Mouse (Mus musculus) heart, embryonic 15.5 days (tissue): ENCODE measurements at regions not wholly inside any gene's neighbourhood (a gene's known extent, or its start where the extent isn't known, plus 50 kb on each side); places are given as distances from the start of the nearest gene placed in this dataset.

Source experiments
- ATAC-seq: fragments of 200-750 bp; cut with Nextera tagmentation; replicated peaks from 2 replicates; pipeline ENCODE4 v1.8.0; 2017; ENCODE audit warnings: low read depth, moderate TSS enrichment; ENCODE audit not compliant: insufficient number of reproducible peaks, insufficient read depth, low FRiP score
- H3K27ac ChIP-seq: fragments of 300-500 bp; sonication (generic); 2 replicates; pipeline ENCODE4 v1.5.1; 2015; ENCODE audit warnings: mild to moderate bottlenecking, inconsistent platforms
- H3K27me3 ChIP-seq: fragments of 300-500 bp; sonication (generic); 2 replicates; pipeline ENCODE4 v1.6.1; 2015; ENCODE audit warnings: inconsistent platforms
- H3K36me3 ChIP-seq: fragments of 300-500 bp; sonication (generic); 2 replicates; pipeline ENCODE4 v1.6.1; 2015; ENCODE audit warnings: mild to moderate bottlenecking, inconsistent platforms
- H3K4me1 ChIP-seq: fragments of 300-500 bp; sonication (generic); replicated peaks from 2 replicates; pipeline ENCODE4 v1.6.1; 2015; ENCODE audit warnings: inconsistent platforms
- H3K4me2 ChIP-seq: fragments of 300-500 bp; sonication (generic); 2 replicates; pipeline ENCODE4 v1.6.1; 2015; ENCODE audit warnings: inconsistent platforms, mild to moderate bottlenecking, moderate library complexity
- H3K4me3 ChIP-seq: fragments of 300-500 bp; sonication (generic); 2 replicates; pipeline ENCODE4 v1.5.1; 2015; ENCODE audit warnings: mild to moderate bottlenecking, inconsistent platforms
- H3K9ac ChIP-seq: fragments of 300-500 bp; sonication (generic); 2 replicates; pipeline ENCODE4 v1.6.1; 2015; ENCODE audit warnings: mild to moderate bottlenecking, inconsistent platforms
- H3K9me3 ChIP-seq: fragments of 300-500 bp; sonication (generic); replicated peaks from 2 replicates; pipeline ENCODE4 v1.6.1; 2016; ENCODE audit warnings: inconsistent platforms
- WGBS: fragments of 180-500 bp; shearing (Covaris S2); methylation state at CpG from one replicate; pipeline ENCODE4 v1.1.7; 2015; ENCODE audit warnings: mixed read lengths; 5-methylcytosine and 5-hydroxymethylcytosine counted together

- no peak overlapping the region for H3K27ac ChIP-seq
- H3K36me3 ChIP-seq = no peaks in the 10 kb centered on the region
- ATAC-seq = no peak
- no peaks in the 10 kb centered on the region for H3K4me1 ChIP-seq
- 61% methylated on average over 9 of the region's 9 CpGs for WGBS
- H3K9ac ChIP-seq = no peak overlapping the region
- H3K9me3 ChIP-seq = no peaks in the 10 kb centered on the region
- H3K4me3 ChIP-seq = no peak overlapping the region
- H3K27me3 ChIP-seq = no peaks in the 10 kb centered on the region
- no peak overlapping the region for H3K4me2 ChIP-seq
Observed at GRCm38 (mm10) chr9:103867433-103868209, 106.0 kb upstream of the Tmem108 start.

- Histone ChIP-seq H3K9me3 (no peaks in the 10 kb centered on the region), H3K4me3 (no peak overlapping the region), H3K27ac (no peak overlapping the region), H3K4me1 (no peaks in the 10 kb centered on the region), H3K27me3 (no peaks in the 10 kb centered on the region), H3K36me3 (no peaks in the 10 kb centered on the region), H3K4me2 (no peak overlapping the region), H3K9ac (no peak overlapping the region)
- WGBS = 85% methylated on average over 2 of the region's 2 CpGs
- no peak for ATAC-seq
Observed at GRCm38 (mm10) chr9:103869276-103869675, 107.6 kb upstream of the Tmem108 start.

- H3K9me3 ChIP-seq = no peaks in the 10 kb centered on the region
- H3K4me1 ChIP-seq = no peaks in the 10 kb centered on the region
- no peaks in the 10 kb centered on the region for H3K27me3 ChIP-seq
- no peak for ATAC-seq
- H3K4me3 ChIP-seq = no peak overlapping the region
- H3K9ac ChIP-seq = no peak overlapping the region
- WGBS = 58% methylated on average over 1 of the region's 1 CpGs
- no peak overlapping the region for H3K27ac ChIP-seq
- H3K36me3 ChIP-seq = no peaks in the 10 kb centered on the region
- H3K4me2 ChIP-seq = no peak overlapping the region
Observed at GRCm38 (mm10) chr9:103872119-103872518, 110.5 kb upstream of the Tmem108 start.

GRCm38 (mm10) chr9:103873876-103874275, 112.2 kb upstream of the Tmem108 start:
- Histone ChIP-seq H3K9ac (no peak overlapping the region), H3K27ac (no peak overlapping the region), H3K9me3 (no peaks in the 10 kb centered on the region), H3K4me3 (no peak overlapping the region), H3K36me3 (no peaks in the 10 kb centered on the region), H3K4me2 (no peak overlapping the region), H3K27me3 (no peaks in the 10 kb centered on the region), H3K4me1 (no peaks in the 10 kb centered on the region)
- ATAC-seq = no peak
- 65% methylated on average over 9 of the region's 9 CpGs for WGBS

GRCm38 (mm10) chr9:103877851-103878250, 116.2 kb upstream of the Tmem108 start:
- Histone ChIP-seq H3K27me3 (no peaks in the 10 kb centered on the region), H3K4me1 (no peaks in the 10 kb centered on the region), H3K36me3 (no peaks in the 10 kb centered on the region), H3K4me2 (no peak overlapping the region), H3K9me3 (no peaks in the 10 kb centered on the region), H3K27ac (no peak overlapping the region), H3K9ac (no peak overlapping the region), H3K4me3 (no peak overlapping the region)
- no peak for ATAC-seq
- 72% methylated on average over 2 of the region's 2 CpGs for WGBS

GRCm38 (mm10) chr9:103892827-103893226, 109.5 kb upstream of the Nphp3 start:
- Histone ChIP-seq H3K4me2 (no peak overlapping the region), H3K4me1 (0 out of 2 replicates have a peak, but pooled peaks cover 3% of the 10 kb centered on the region), H3K36me3 (no peaks in the 10 kb centered on the region), H3K9me3 (no peaks in the 10 kb centered on the region), H3K4me3 (no peak overlapping the region), H3K27me3 (no peaks in the 10 kb centered on the region), H3K9ac (no peak overlapping the region), H3K27ac (no peak overlapping the region)
- 60% methylated on average over 4 of the region's 4 CpGs for WGBS
- ATAC-seq = no peak

GRCm38 (mm10) chr9:103894376-103894775, 108.0 kb upstream of the Nphp3 start:
- Histone ChIP-seq H3K4me3 (no peak overlapping the region), H3K4me2 (no peak overlapping the region), H3K27ac (no peak overlapping the region), H3K9ac (no peak overlapping the region), H3K27me3 (no peaks in the 10 kb centered on the region), H3K36me3 (no peaks in the 10 kb centered on the region), H3K9me3 (no peaks in the 10 kb centered on the region), H3K4me1 (0 out of 2 replicates have a peak, but pooled peaks cover 4% of the 10 kb centered on the region)
- WGBS = 84% methylated on average over 2 of the region's 2 CpGs
- no peak for ATAC-seq

- H3K27me3 ChIP-seq = no peaks in the 10 kb centered on the region
- no peak overlapping the region for H3K4me3 ChIP-seq
- H3K9ac ChIP-seq = no peak overlapping the region
- no peaks in the 10 kb centered on the region for H3K9me3 ChIP-seq
- H3K4me1 ChIP-seq = 0 out of 2 replicates have a peak, but pooled peaks cover 2% of the 10 kb centered on the region
- H3K4me2 ChIP-seq = no peak overlapping the region
- H3K36me3 ChIP-seq = no peaks in the 10 kb centered on the region
- H3K27ac ChIP-seq = no peak overlapping the region
- 50% methylated on average over 2 of the region's 2 CpGs for WGBS
- ATAC-seq = no peak
Observed at GRCm38 (mm10) chr9:103899311-103899710, 103.0 kb upstream of the Nphp3 start.

GRCm38 (mm10) chr9:103911347-103911746, 91.0 kb upstream of the Nphp3 start:
- Histone ChIP-seq H3K27me3 (no peaks in the 10 kb centered on the region), H3K4me1 (peaks cover 25% of the 10 kb centered on the region), H3K9ac (no peak overlapping the region), H3K27ac (peak overlapping the region; percentile 70), H3K4me2 (no peak overlapping the region), H3K9me3 (no peaks in the 10 kb centered on the region), H3K36me3 (no peaks in the 10 kb centered on the region), H3K4me3 (no peak overlapping the region)
- 38% methylated on average over 2 of the region's 2 CpGs for WGBS
- ATAC-seq = peak; percentile 66

- 75% methylated on average over 4 of the region's 4 CpGs for WGBS
- no peak for ATAC-seq
Observed at GRCm38 (mm10) chr9:103915126-103915525, 87.2 kb upstream of the Nphp3 start.

GRCm38 (mm10) chr9:103917771-103918170, 84.6 kb upstream of the Nphp3 start:
- Histone ChIP-seq H3K4me1 (no peaks in the 10 kb centered on the region), H3K27ac (no peak overlapping the region), H3K36me3 (no peaks in the 10 kb centered on the region), H3K9me3 (no peaks in the 10 kb centered on the region), H3K9ac (no peak overlapping the region), H3K27me3 (no peaks in the 10 kb centered on the region), H3K4me3 (no peak overlapping the region), H3K4me2 (no peak overlapping the region)
- WGBS = 86% methylated on average over 6 of the region's 6 CpGs
- no peak for ATAC-seq

More at GRCm38 (mm10) chr9:103915126-103915525, 87.2 kb upstream of the Nphp3 start:
- H3K4me1 ChIP-seq = peaks cover 6% of the 10 kb centered on the region
- no peak overlapping the region for H3K4me2 ChIP-seq
- no peak overlapping the region for H3K9ac ChIP-seq
- H3K27ac ChIP-seq = no peak overlapping the region
- H3K4me3 ChIP-seq = no peak overlapping the region
- no peaks in the 10 kb centered on the region for H3K9me3 ChIP-seq
- no peaks in the 10 kb centered on the region for H3K36me3 ChIP-seq
- H3K27me3 ChIP-seq = no peaks in the 10 kb centered on the region

- Histone ChIP-seq H3K9ac (no peak overlapping the region), H3K4me1 (no peaks in the 10 kb centered on the region), H3K4me3 (no peak overlapping the region), H3K36me3 (no peaks in the 10 kb centered on the region), H3K27me3 (no peaks in the 10 kb centered on the region), H3K4me2 (no peak overlapping the region), H3K9me3 (no peaks in the 10 kb centered on the region), H3K27ac (no peak overlapping the region)
- no peak for ATAC-seq
- 87% methylated on average over 5 of the region's 5 CpGs for WGBS
Observed at GRCm38 (mm10) chr9:103922356-103922755, 80.0 kb upstream of the Nphp3 start.
